Mouse (Mus musculus) ES-E14 (cell line): ENCODE data around the gene Nr2c2ap. TPM values are rescaled to one million over a fixed set of nuclear protein-coding genes. Genes with fewer than 3 reads are reported as not detected.
A peak's percentile ranks its signal among the peaks of the same experiment; 100 is the strongest.

Source experiments
- DNase-seq: peaks from one replicate; pipeline ENCODE4 v3.0.0-alpha.2; 2013; ENCODE audit warnings: low read depth, low spot score
- H3K27ac ChIP-seq: 2 replicates; pipeline ENCODE4 v1.5.1; 2012; ENCODE audit warnings: low read depth, mild to moderate bottlenecking, low read length, moderate library complexity, mixed read lengths; ENCODE audit not compliant: poor library complexity, insufficient read depth, severe bottlenecking
- H3K36me3 ChIP-seq: 2 replicates; pipeline ENCODE4 v1.6.1; 2012; ENCODE audit warnings: mild to moderate bottlenecking, low read length, moderate library complexity, mixed read lengths; ENCODE audit not compliant: control insufficient read depth, poor library complexity, insufficient read depth, severe bottlenecking
- H3K4me1 ChIP-seq, 2 experiments: fragments of 150-350 bp in 1 of 2; sonication (generic) in 1 of 2; 2 replicates each; pipeline ENCODE4 v1.6.1; 2012; ENCODE audit warnings: low read length in 2 of 2, mild to moderate bottlenecking in 1 of 2, mixed read lengths in 1 of 2; ENCODE audit not compliant: control insufficient read depth in 2 of 2, insufficient read depth in 2 of 2, poor library complexity in 1 of 2
- H3K4me3 ChIP-seq, 2 experiments: fragments of 150-350 bp in 1 of 2; sonication (generic) in 1 of 2; 2 replicates each; pipeline ENCODE4 v1.5.1; 2012; ENCODE audit warnings: low read length in 2 of 2, low read depth in 1 of 2, mild to moderate bottlenecking in 1 of 2, mixed read lengths in 1 of 2; ENCODE audit not compliant: insufficient read depth in 1 of 2, poor library complexity in 1 of 2, severe bottlenecking in 1 of 2
- H3K9ac ChIP-seq: 2 replicates; pipeline ENCODE4 v1.6.1; 2012; ENCODE audit warnings: low read depth, mild to moderate bottlenecking, low read length, mixed read lengths; ENCODE audit not compliant: poor library complexity, insufficient read depth, severe bottlenecking
- H3K9me3 ChIP-seq: fragments of 150-350 bp; sonication (generic); 2 replicates; pipeline ENCODE4 v1.6.1; 2012; ENCODE audit warnings: low read depth, mild to moderate bottlenecking, low read length; ENCODE audit not compliant: control insufficient read depth, insufficient read depth
- CHD2 ChIP-seq: IDR thresholded peaks from 2 replicates; pipeline ENCODE4 v1.6.1; 2014; ENCODE audit warnings: mild to moderate bottlenecking, low read depth, low read length, inconsistent platforms
- HCFC1 ChIP-seq: IDR thresholded peaks from 2 replicates; pipeline ENCODE4 v1.6.1; 2012; ENCODE audit warnings: low read length, inconsistent platforms, borderline replicate concordance; ENCODE audit not compliant: insufficient read depth
- MAFK ChIP-seq: IDR thresholded peaks from 2 replicates; pipeline ENCODE4 v1.6.1; 2014; ENCODE audit warnings: mild to moderate bottlenecking, low read depth, low read length, inconsistent platforms; ENCODE audit not compliant: insufficient read depth
- ZC3H11A ChIP-seq: IDR thresholded peaks from 2 replicates; pipeline ENCODE4 v1.6.1; 2012; ENCODE audit warnings: low read depth, mild to moderate bottlenecking, inconsistent platforms, low read length, borderline replicate concordance
- ZNF384 ChIP-seq: IDR thresholded peaks from 2 replicates; pipeline ENCODE4 v1.6.1; 2012; ENCODE audit warnings: low read depth, low read length, inconsistent platforms
- in situ Hi-C, 2 experiments: fragments of 600-800 bp; cut with MboI; formaldehyde crosslinking; loops; one replicate each; pipeline ENCODE4 v1.15.1; 2025; ENCODE audit warnings: low sequenced_read_pairs in 2 of 2, inconsistent platforms in 1 of 2; ENCODE audit not compliant: unreplicated experiment in 2 of 2
- total RNA-seq: library from RNA; depleted of rRNA; stranded (reverse); fragments of 300-350 nt; gene quantifications from 2 replicates; pipeline ENCODE4 v1.2.3, GENCODE M21; 2012

The Nr2c2ap gene
- total RNA-seq, 1 experiment: 10.4 TPM

GRCm38 (mm10) chr8:70117611-70118010 is 13.5 kb upstream of the Nr2c2ap start:
- H3K27ac ChIP-seq: no peak overlapping the region
- H3K9ac ChIP-seq: no peak overlapping the region
- in situ Hi-C loops: no loop called here
- H3K4me1 ChIP-seq: peaks cover 0 to 8% of the 10 kb centered on the region in 2 experiments; a peak in 2 of 4 replicates
- no peaks in the 10 kb centered on the region for H3K36me3 ChIP-seq
- no peak for TF ChIP-seq ZC3H11A
- no peak for TF ChIP-seq CHD2
- TF ChIP-seq ZNF384: no peak
- no peak for TF ChIP-seq MAFK
- no peak for TF ChIP-seq HCFC1
- DNase-seq: peak; percentile 83
- no peak overlapping the region for H3K4me3 ChIP-seq
- H3K9me3 ChIP-seq: no peaks in the 10 kb centered on the region

- H3K27ac ChIP-seq: no peak overlapping the region
- in situ Hi-C loops: no loop called here
- H3K4me3 ChIP-seq: no peak overlapping the region
These were observed 12.1 kb upstream of the Nr2c2ap start for GRCm38 (mm10) chr8:70118726-70119700.

GRCm38 (mm10) chr8:70120667-70121066 is 10.5 kb upstream of the Nr2c2ap start, which contains the start of gene Ncan:
Gene Ncan, minus strand, starts transcription at chr8:70120873.
- Histone ChIP-seq H3K9me3 (no peaks in the 10 kb centered on the region), H3K36me3 (no peaks in the 10 kb centered on the region), H3K27ac (no peak within 1 kb of the TSS), H3K4me1 (peaks cover 0 to 8% of the 10 kb centered on the region in 2 experiments; a peak in 2 of 4 replicates), H3K4me3 (peak within 1 kb of the TSS; percentile 25 to 32; a peak in 2 of 4 replicates), H3K9ac (peak within 1 kb of the TSS; percentile 14; the same call in 1 of the 2 replicates)
- in situ Hi-C loops: no loop called here
- peak; percentile 87 for DNase-seq
- TF ChIP-seq CHD2: no peak
- no peak for TF ChIP-seq HCFC1
- TF ChIP-seq ZNF384: no peak
- no peak for TF ChIP-seq MAFK

More at GRCm38 (mm10) chr8:70118726-70119700, 12.1 kb upstream of the Nr2c2ap start:
- Histone ChIP-seq H3K4me1 (peaks cover 0 to 8% of the 10 kb centered on the region in 2 experiments; a peak in 2 of 4 replicates), H3K9ac (no peak overlapping the region), H3K9me3 (no peaks in the 10 kb centered on the region), H3K36me3 (no peaks in the 10 kb centered on the region)
- DNase-seq: no peak
- no peak for TF ChIP-seq MAFK
- no peak for TF ChIP-seq CHD2
- TF ChIP-seq ZC3H11A: no peak
- TF ChIP-seq ZNF384: no peak

GRCm38 (mm10) chr8:70122863-70123262 is 8.3 kb upstream of the Nr2c2ap start:
- Histone ChIP-seq H3K4me3 (no peak overlapping the region), H3K27ac (no peak overlapping the region), H3K9ac (no peak overlapping the region), H3K9me3 (no peaks in the 10 kb centered on the region), H3K4me1 (peaks cover 0 to 7% of the 10 kb centered on the region in 2 experiments; a peak in 1 of 4 replicates), H3K36me3 (no peaks in the 10 kb centered on the region)
- TF ChIP-seq HCFC1: no peak
- no peak for TF ChIP-seq CHD2
- no peak for TF ChIP-seq MAFK
- TF ChIP-seq ZNF384: no peak
- no peak for TF ChIP-seq ZC3H11A
- no peak for DNase-seq
- in situ Hi-C loops: no loop called here
